Mouse (Mus musculus): Measurements from ENCODE around the gene Ap1m2. TPM values are rescaled to one million over a fixed set of nuclear protein-coding genes. Genes with fewer than 3 reads are reported as not detected.
A peak's percentile ranks its signal among the peaks of the same experiment; 100 is the strongest.
"Not testable (repeated sequence)": the region's sequence is repeated elsewhere in the genome, so short reads cannot be mapped to it uniquely, and the experiment has no call there.

Ap1m2 gene
- polyA plus RNA-seq, 1 experiment, result 2.0 TPM

GRCm38 (mm10) chr9:21328041-21328440, 15.9 kb upstream of the Ap1m2 start:
- peaks cover 79% of the 10 kb centered on the region; the same call in 1 of the 2 replicates for H3K4me1 ChIP-seq (ENCODE audit: control insufficient read depth, insufficient read depth, insufficient read length)
- peak overlapping the region; percentile 94 for H3K27ac ChIP-seq (ENCODE audit: insufficient read depth, low read length)
- WGBS, result 4% methylated on average over 3 of the region's 3 CpGs
- peak overlapping the region; percentile 39; the same call in 1 of the 2 replicates for H3K4me3 ChIP-seq (ENCODE audit: extremely low read depth, insufficient read depth, insufficient read length)
- no peaks in the 10 kb centered on the region for H3K27me3 ChIP-seq (ENCODE audit: control insufficient read depth, insufficient read depth, low read length)
- H3K36me3 ChIP-seq (ENCODE audit: control insufficient read depth, insufficient read depth, low read length), result no peaks in the 10 kb centered on the region
- TF ChIP-seq POLR2A (IDR thresholded peaks at IDR 0.05; ENCODE audit: low read depth, low read length) (no peak), CTCF (IDR thresholded peaks at IDR 0.05; ENCODE audit: extremely low read depth, insufficient read depth, insufficient read length, insufficient replicate concordance) (no peak)
- peak; percentile 55 to 81 for DNase-seq (ENCODE audit: low read depth in 1 of 2, low spot score in 2 of 2)

GRCm38 (mm10) chr9:21327569-21327968, 15.4 kb upstream of the Ap1m2 start:
- H3K27me3 ChIP-seq (ENCODE audit: control insufficient read depth, insufficient read depth, low read length), result no peaks in the 10 kb centered on the region

GRCm38 (mm10) chr9:21324269-21324668, 12.1 kb upstream of the Ap1m2 start:
- TF ChIP-seq POLR2A (IDR thresholded peaks at IDR 0.05; ENCODE audit: low read depth, low read length), result no peak
- no peaks in the 10 kb centered on the region for H3K36me3 ChIP-seq (ENCODE audit: control insufficient read depth, insufficient read depth, low read length)
- H3K4me3 ChIP-seq (ENCODE audit: extremely low read depth, insufficient read depth, insufficient read length), result no peak overlapping the region
- peak overlapping the region; percentile 56 for H3K27ac ChIP-seq (ENCODE audit: insufficient read depth, low read length)
- no peak for DNase-seq (ENCODE audit: low read depth in 1 of 2, low spot score in 2 of 2)
- 74% methylated on average over 11 of the region's 11 CpGs for WGBS
- H3K27me3 ChIP-seq (ENCODE audit: control insufficient read depth, insufficient read depth, low read length), result no peaks in the 10 kb centered on the region
- peaks cover 48% of the 10 kb centered on the region for H3K4me1 ChIP-seq (ENCODE audit: control insufficient read depth, insufficient read depth, insufficient read length)

More at GRCm38 (mm10) chr9:21327569-21327968, 15.4 kb upstream of the Ap1m2 start:
- Histone ChIP-seq H3K4me1 (ENCODE audit: control insufficient read depth, insufficient read depth, insufficient read length) (peaks cover 75% of the 10 kb centered on the region; the same call in 1 of the 2 replicates), H3K4me3 (ENCODE audit: extremely low read depth, insufficient read depth, insufficient read length) (no peak overlapping the region), H3K27ac (ENCODE audit: insufficient read depth, low read length) (peak overlapping the region; percentile 94), H3K36me3 (ENCODE audit: control insufficient read depth, insufficient read depth, low read length) (no peaks in the 10 kb centered on the region)
- 4% methylated on average over 3 of the region's 3 CpGs for WGBS
- TF ChIP-seq POLR2A (IDR thresholded peaks at IDR 0.05; ENCODE audit: low read depth, low read length) (no peak), CTCF (IDR thresholded peaks at IDR 0.05; ENCODE audit: extremely low read depth, insufficient read depth, insufficient read length, insufficient replicate concordance) (no peak)
- no peak for DNase-seq (ENCODE audit: low read depth in 1 of 2, low spot score in 2 of 2)

- not testable (repeated sequence) for H3K36me3 ChIP-seq (ENCODE audit: control insufficient read depth, insufficient read depth, low read length); DNase-seq (ENCODE audit: low read depth in 1 of 2, low spot score in 2 of 2); H3K27me3 ChIP-seq (ENCODE audit: control insufficient read depth, insufficient read depth, low read length)
- WGBS, result 58% methylated on average over 8 of the region's 8 CpGs
- H3K27ac ChIP-seq (ENCODE audit: insufficient read depth, low read length), result peak overlapping the region; percentile 98
- peaks cover 43% of the 10 kb centered on the region for H3K4me1 ChIP-seq (ENCODE audit: control insufficient read depth, insufficient read depth, insufficient read length)
- peak overlapping the region; percentile 98; the same call in 1 of the 2 replicates for H3K4me3 ChIP-seq (ENCODE audit: extremely low read depth, insufficient read depth, insufficient read length)
These were observed 10.8 kb upstream of the Ap1m2 start for GRCm38 (mm10) chr9:21322917-21323297.

- TF ChIP-seq POLR2A (IDR thresholded peaks at IDR 0.05; ENCODE audit: low read depth, low read length) (no peak), CTCF (IDR thresholded peaks at IDR 0.05; ENCODE audit: extremely low read depth, insufficient read depth, insufficient read length, insufficient replicate concordance) (no peak)
- peak overlapping the region; percentile 98 for H3K27ac ChIP-seq (ENCODE audit: insufficient read depth, low read length)
- DNase-seq (ENCODE audit: low read depth in 1 of 2, low spot score in 2 of 2), result peak in 1 of 2 experiments; percentile 49
- WGBS, result 17% methylated on average over 19 of the region's 19 CpGs
- H3K27me3 ChIP-seq (ENCODE audit: control insufficient read depth, insufficient read depth, low read length), result no peaks in the 10 kb centered on the region
- H3K4me3 ChIP-seq (ENCODE audit: extremely low read depth, insufficient read depth, insufficient read length), result peak overlapping the region; percentile 98
- H3K36me3 ChIP-seq (ENCODE audit: control insufficient read depth, insufficient read depth, low read length), result no peaks in the 10 kb centered on the region
- H3K4me1 ChIP-seq (ENCODE audit: control insufficient read depth, insufficient read depth, insufficient read length), result peaks cover 40% of the 10 kb centered on the region
These were observed 10.2 kb upstream of the Ap1m2 start for GRCm38 (mm10) chr9:21322211-21322916.

- H3K4me1 ChIP-seq (ENCODE audit: control insufficient read depth, insufficient read depth, insufficient read length), result peaks cover 35% of the 10 kb centered on the region
- TF ChIP-seq POLR2A (IDR thresholded peaks at IDR 0.05; ENCODE audit: low read depth, low read length) (peak; percentile 38), CTCF (IDR thresholded peaks at IDR 0.05; ENCODE audit: extremely low read depth, insufficient read depth, insufficient read length, insufficient replicate concordance) (no peak)
- no peaks in the 10 kb centered on the region for H3K27me3 ChIP-seq (ENCODE audit: control insufficient read depth, insufficient read depth, low read length)
- H3K4me3 ChIP-seq (ENCODE audit: extremely low read depth, insufficient read depth, insufficient read length), result peak overlapping the region; percentile 98
- peak overlapping the region; percentile 98 for H3K27ac ChIP-seq (ENCODE audit: insufficient read depth, low read length)
- WGBS, result 0% methylated on average over 6 of the region's 6 CpGs
- no peaks in the 10 kb centered on the region for H3K36me3 ChIP-seq (ENCODE audit: control insufficient read depth, insufficient read depth, low read length)
- peak; percentile 53 to 70 for DNase-seq (ENCODE audit: low read depth in 1 of 2, low spot score in 2 of 2)
These were observed 9.3 kb upstream of the Ap1m2 start for GRCm38 (mm10) chr9:21321513-21321835.

Measured in spleen, adult 2 months (tissue).